In genomic region chr9:118477281-118477931, GRCm38 (mm10) we compare ENCODE assay signal across 8 mouse cellular contexts. TPM values are rescaled to one million over a fixed set of nuclear protein-coding genes. Genes with fewer than 3 reads are reported as not detected.
A peak's percentile ranks its signal among the peaks of the same experiment; 100 is the strongest.
DNase-seq lines count a peak whose midpoint lies in the region; ATAC-seq and TF ChIP-seq lines count a peak whose summit lies in the region.

No protein-coding gene starts in this region.

- peaks cover 17% of the 10 kb centered on the region for H3K4me1 ChIP-seq in lung, embryonic 16.5 days (replicated peaks; ENCODE audit: control insufficient read depth, insufficient read depth, low read length)
- H3K4me1 ChIP-seq in embryonic facial prominence, embryonic 15.5 days: peaks cover 34% of the 10 kb centered on the region
- H3K4me1 ChIP-seq in midbrain, postnatal 0 days (ENCODE audit: insufficient read depth, low read length): no peaks in the 10 kb centered on the region

- H3K36me3 ChIP-seq in lung, embryonic 16.5 days (ENCODE audit: control insufficient read depth, insufficient read depth, low read length): no peaks in the 10 kb centered on the region
- H3K36me3 ChIP-seq in embryonic facial prominence, embryonic 15.5 days: no peaks in the 10 kb centered on the region
- H3K36me3 ChIP-seq in midbrain, postnatal 0 days (ENCODE audit: insufficient read depth, low read length): no peaks in the 10 kb centered on the region

- ATAC-seq in lung, embryonic 16.5 days (ENCODE audit: low read depth): no peak
- no peak for ATAC-seq in embryonic facial prominence, embryonic 15.5 days (ENCODE audit: insufficient number of reproducible peaks, low FRiP score, low TSS enrichment, low read depth)
- ATAC-seq in midbrain, postnatal 0 days (ENCODE audit: low FRiP score): no peak

- H3K27me3 ChIP-seq in lung, embryonic 16.5 days (ENCODE audit: control insufficient read depth, insufficient read depth, low read depth, low read length): peaks cover 78% of the 10 kb centered on the region
- peaks cover 87% of the 10 kb centered on the region for H3K27me3 ChIP-seq in embryonic facial prominence, embryonic 15.5 days
- peaks cover 69% of the 10 kb centered on the region for H3K27me3 ChIP-seq in midbrain, postnatal 0 days (ENCODE audit: insufficient read depth, low read length)

- no peak overlapping the region for H3K9ac ChIP-seq in lung, embryonic 16.5 days (ENCODE audit: low read length)
- no peak overlapping the region for H3K9ac ChIP-seq in embryonic facial prominence, embryonic 15.5 days
- no peak overlapping the region for H3K9ac ChIP-seq in midbrain, postnatal 0 days (replicated peaks; ENCODE audit: low read length, poor library complexity, severe bottlenecking)

- no peak for DNase-seq in lung, postnatal 10 days
- DNase-seq in induced T-regulatory cell, adult 2 months (ENCODE audit: low read depth): peak; percentile 51
- DNase-seq in midbrain, postnatal 0 days (ENCODE audit: low spot score): peak; percentile 35
- DNase-seq in right cerebral cortex, postnatal 14 days: no peak
- DNase-seq in right cerebral cortex, postnatal 4 days: no peak
- no peak for DNase-seq in right cerebral cortex, adult 2 months (ENCODE audit: low spot score in 2 of 2)

- no peak for TF ChIP-seq CTCF in midbrain, postnatal 0 days (IDR thresholded peaks at IDR 0.05)

- peak overlapping the region; percentile 49 for H3K4me3 ChIP-seq in lung, embryonic 16.5 days (ENCODE audit: low read length)
- H3K4me3 ChIP-seq in embryonic facial prominence, embryonic 15.5 days (replicated peaks): peak overlapping the region; percentile 22
- peak overlapping the region; percentile 7; the same call in 1 of the 2 replicates for H3K4me3 ChIP-seq in midbrain, postnatal 0 days (ENCODE audit: low read depth, low read length)

- WGBS in lung, embryonic 16.5 days: 1% methylated on average over 31 of the region's 31 CpGs
- WGBS in embryonic facial prominence, embryonic 15.5 days: under 1% methylated on average over 31 of the region's 31 CpGs
- WGBS in midbrain, postnatal 0 days: 2% methylated on average over 31 of the region's 31 CpGs

- H3K4me2 ChIP-seq in lung, embryonic 16.5 days (ENCODE audit: low read depth, low read length): peak overlapping the region; percentile 49
- peak overlapping the region; percentile 38 for H3K4me2 ChIP-seq in embryonic facial prominence, embryonic 15.5 days (replicated peaks)
- H3K4me2 ChIP-seq in midbrain, postnatal 0 days (ENCODE audit: low read depth, low read length, poor library complexity, severe bottlenecking): no peak overlapping the region; the same call in 1 of the 2 replicates

- H3K9me3 ChIP-seq in lung, embryonic 16.5 days (ENCODE audit: control insufficient read depth, low read length): no peaks in the 10 kb centered on the region
- H3K9me3 ChIP-seq in embryonic facial prominence, embryonic 15.5 days (replicated peaks): no peaks in the 10 kb centered on the region
- no peaks in the 10 kb centered on the region for H3K9me3 ChIP-seq in midbrain, postnatal 0 days (ENCODE audit: low read length)

- no peak overlapping the region for H3K27ac ChIP-seq in lung, embryonic 16.5 days (ENCODE audit: low read length)
- no peak overlapping the region for H3K27ac ChIP-seq in embryonic facial prominence, embryonic 15.5 days (replicated peaks)
- H3K27ac ChIP-seq in midbrain, postnatal 0 days (ENCODE audit: low read depth, low read length): no peak overlapping the region

RNA-seq across cellular contexts. Expression of gene Eomes, which starts 0.6 kb away (rescaled TPM):
- not detected in 2 replicates for polyA plus RNA-seq in lung, embryonic 16.5 days (2015; fragmentation: Nextera tagmentation; extraction: Ambion mirVana)
- not detected in 2 replicates for polyA plus RNA-seq in embryonic facial prominence, embryonic 15.5 days (2015; fragmentation: Nextera tagmentation; extraction: Ambion mirVana)
- 0.90 and 2.2 TPM in 2 replicates for total RNA-seq in midbrain, postnatal 0 days (2014; rRNA removed)
- polyA plus RNA-seq in midbrain, postnatal 0 days (2015; fragmentation: Nextera tagmentation; extraction: Ambion mirVana): 0.15 and 0.19 TPM in 2 replicates

RNA-seq across cellular contexts. Expression of gene Golga4, which starts 28.7 kb away (rescaled TPM):
- 40.2 and 41.2 TPM in 2 replicates for polyA plus RNA-seq in lung, embryonic 16.5 days (2015; fragmentation: Nextera tagmentation; extraction: Ambion mirVana)
- polyA plus RNA-seq in embryonic facial prominence, embryonic 15.5 days (2015; fragmentation: Nextera tagmentation; extraction: Ambion mirVana): 50.3 and 51.3 TPM in 2 replicates
- 34.5 and 57.9 TPM in 2 replicates for total RNA-seq in midbrain, postnatal 0 days (2014; rRNA removed)
- 21.0 and 26.2 TPM in 2 replicates for polyA plus RNA-seq in midbrain, postnatal 0 days (2015; fragmentation: Nextera tagmentation; extraction: Ambion mirVana)

Comparison
In these comparisons a context has a peak if more than half of its experiments do, and no peak if none do; other contexts are left out.
1. DNase-seq: peak in induced T-regulatory cell, adult 2 months (single experiment) and midbrain, postnatal 0 days (single experiment); none in lung, postnatal 10 days (single experiment), right cerebral cortex, postnatal 14 days (single experiment), right cerebral cortex, postnatal 4 days (single experiment) and right cerebral cortex, adult 2 months (0 of 2).
2. Peak in every context shown above with its lines, with median percentiles within 50 percentile points of each other: H3K4me3 ChIP-seq.